Mouse (Mus musculus): Measurements from ENCODE around the gene Mief1. TPM values are rescaled to one million over a fixed set of nuclear protein-coding genes. Genes with fewer than 3 reads are reported as not detected.

Gene Mief1
- 13.5 and 36.4 TPM in 2 replicates for polyA plus RNA-seq (2012; ENCODE audit: insufficient read depth, low replicate concordance)

DNA sequence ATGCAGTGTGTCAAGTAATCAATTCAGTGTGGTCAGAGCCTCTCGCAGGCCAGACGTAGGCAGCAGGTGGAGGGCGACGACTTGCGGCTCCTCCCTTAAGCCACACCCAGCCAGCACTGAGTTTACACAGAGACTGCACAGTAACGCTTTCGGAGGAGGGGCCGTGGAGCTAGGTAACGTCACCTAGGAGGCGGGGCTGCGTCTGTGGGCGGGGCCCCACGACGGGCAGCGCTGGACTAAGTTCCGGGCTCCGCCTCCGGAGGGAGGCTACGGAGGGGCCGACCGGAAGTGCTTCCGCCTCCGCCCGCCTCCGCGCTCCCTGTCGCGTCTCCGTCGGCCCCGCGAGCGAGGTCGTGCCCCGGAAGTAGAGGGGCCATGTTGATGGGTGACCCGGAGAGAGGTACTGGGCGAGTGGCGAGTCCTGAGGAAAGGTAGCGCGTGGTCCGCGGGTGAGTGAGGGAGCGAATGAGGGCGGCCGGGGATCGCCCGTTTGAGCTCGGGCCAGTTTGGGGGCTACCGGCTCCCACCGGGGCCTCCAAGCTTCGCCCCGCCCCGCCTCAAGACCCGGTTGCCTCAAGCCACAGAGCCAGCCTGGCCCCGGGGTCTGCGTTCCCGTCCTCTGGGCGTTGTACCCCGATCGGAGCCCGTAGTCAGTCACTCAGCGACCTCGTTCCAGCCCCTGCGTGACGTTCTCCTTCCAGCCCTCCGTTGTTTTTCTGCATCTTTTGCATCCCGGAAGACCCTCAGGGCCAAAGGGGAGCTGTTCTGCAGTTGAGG lies at the start of gene Mief1:
Gene Mief1 (plus strand): TSS at position 286 of the 777 bp plus-strand sequence.
- peaks cover 38% of the 10 kb centered on the region for H3K36me3 ChIP-seq (replicated peaks; ENCODE audit: low read length)
- no peak for TF ChIP-seq GATA1 (IDR thresholded peaks at IDR 0.05; ENCODE audit: borderline replicate concordance, low read length)
- TF ChIP-seq FLI1 (IDR thresholded peaks at IDR 0.05; ENCODE audit: low read length) = peak; percentile 84
- no peaks in the 10 kb centered on the region for H3K9me3 ChIP-seq
- peaks cover 51% of the 10 kb centered on the region for H3K4me1 ChIP-seq
- peak within 1 kb of the TSS; percentile 98 for H3K4me3 ChIP-seq (replicated peaks)
- no peaks in the 10 kb centered on the region for H3K27me3 ChIP-seq (replicated peaks)

DNA sequence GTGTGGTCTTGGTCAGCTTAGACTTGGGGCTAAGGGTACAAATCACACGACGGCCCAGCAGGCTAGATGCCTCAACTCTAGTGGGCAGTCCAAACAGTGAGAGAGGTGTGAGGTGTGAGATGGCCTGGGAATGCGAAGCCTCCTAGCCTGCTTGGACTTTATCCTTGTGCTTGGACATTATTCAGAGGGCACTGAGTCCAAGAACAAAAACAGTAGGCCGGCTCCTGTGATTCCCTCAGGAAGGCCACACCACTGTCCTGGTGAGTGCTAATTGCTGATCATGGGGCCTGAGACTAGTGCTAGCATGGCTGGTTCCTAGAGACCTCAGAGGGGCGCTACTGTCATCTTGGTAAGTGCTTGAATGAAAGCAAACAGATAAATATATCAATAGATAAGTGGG lies 44.9 kb upstream of the Mief1 start:
- Histone ChIP-seq H3K9me3 (no peaks in the 10 kb centered on the region; the same call in 1 of the 2 replicates), H3K4me1 (no peaks in the 10 kb centered on the region)
- TF ChIP-seq FLI1 (IDR thresholded peaks at IDR 0.05; ENCODE audit: low read length) (no peak), GATA1 (IDR thresholded peaks at IDR 0.05; ENCODE audit: borderline replicate concordance, low read length) (no peak)

GRCm38 (mm10) chr15:80190075-80190474 lies 43.7 kb upstream of the Mief1 start:
- Histone ChIP-seq H3K27me3 (replicated peaks) (peaks cover 76% of the 10 kb centered on the region), H3K9me3 (no peaks in the 10 kb centered on the region), H3K36me3 (replicated peaks; ENCODE audit: low read length) (no peaks in the 10 kb centered on the region), H3K4me3 (replicated peaks) (no peak overlapping the region), H3K4me1 (no peaks in the 10 kb centered on the region)
- TF ChIP-seq FLI1 (IDR thresholded peaks at IDR 0.05; ENCODE audit: low read length) (no peak), GATA1 (IDR thresholded peaks at IDR 0.05; ENCODE audit: borderline replicate concordance, low read length) (no peak)

More for the DNA sequence above, 44.9 kb upstream of the Mief1 start:
- Histone ChIP-seq H3K36me3 (replicated peaks; ENCODE audit: low read length) (no peaks in the 10 kb centered on the region), H3K4me3 (replicated peaks) (no peak overlapping the region), H3K27me3 (replicated peaks) (peaks cover 76% of the 10 kb centered on the region)

- H3K36me3 ChIP-seq (replicated peaks; ENCODE audit: low read length) = no peaks in the 10 kb centered on the region
- no peak overlapping the region for H3K4me3 ChIP-seq (replicated peaks)
- TF ChIP-seq GATA1 (IDR thresholded peaks at IDR 0.05; ENCODE audit: borderline replicate concordance, low read length) (no peak), FLI1 (IDR thresholded peaks at IDR 0.05; ENCODE audit: low read length) (no peak)
- H3K9me3 ChIP-seq = peaks cover 6% of the 10 kb centered on the region
- no peaks in the 10 kb centered on the region for H3K4me1 ChIP-seq
- peaks cover 77% of the 10 kb centered on the region for H3K27me3 ChIP-seq (replicated peaks)
These were observed 42.1 kb upstream of the Mief1 start for GRCm38 (mm10) chr15:80191585-80192245.

GRCm38 (mm10) chr15:80192246-80192585 lies 41.6 kb upstream of the Mief1 start:
- H3K9me3 ChIP-seq = peaks cover 8% of the 10 kb centered on the region

DNA sequence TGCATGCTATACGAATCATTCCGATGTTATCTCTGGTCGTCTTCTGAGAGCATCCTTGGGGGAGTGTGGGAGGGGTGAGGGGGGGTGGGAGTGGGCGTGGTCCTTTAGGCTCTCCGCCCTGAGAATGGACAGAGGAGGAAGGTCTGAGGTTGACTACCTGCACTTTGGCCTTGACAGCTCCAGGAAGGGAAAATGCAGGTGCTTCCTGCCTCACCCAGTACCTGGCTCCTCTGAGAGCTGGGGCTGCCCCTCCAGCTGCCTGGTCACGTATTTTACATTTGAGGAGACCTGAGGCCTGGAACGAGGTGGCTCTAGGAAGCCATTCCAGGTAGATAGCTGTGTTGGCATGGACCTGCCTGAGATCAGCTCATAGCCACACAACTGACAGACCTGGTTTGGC lies 41.0 kb upstream of the Mief1 start:
- Histone ChIP-seq H3K27me3 (replicated peaks) (peaks cover 82% of the 10 kb centered on the region), H3K4me1 (no peaks in the 10 kb centered on the region), H3K9me3 (peaks cover 15% of the 10 kb centered on the region), H3K4me3 (replicated peaks) (no peak overlapping the region), H3K36me3 (replicated peaks; ENCODE audit: low read length) (no peaks in the 10 kb centered on the region)
- TF ChIP-seq FLI1 (IDR thresholded peaks at IDR 0.05; ENCODE audit: low read length) = no peak

More at GRCm38 (mm10) chr15:80192246-80192585, 41.6 kb upstream of the Mief1 start:
- Histone ChIP-seq H3K27me3 (replicated peaks) (peaks cover 78% of the 10 kb centered on the region), H3K4me1 (no peaks in the 10 kb centered on the region), H3K36me3 (replicated peaks; ENCODE audit: low read length) (no peaks in the 10 kb centered on the region), H3K4me3 (replicated peaks) (no peak overlapping the region)
- TF ChIP-seq FLI1 (IDR thresholded peaks at IDR 0.05; ENCODE audit: low read length) (no peak), GATA1 (IDR thresholded peaks at IDR 0.05; ENCODE audit: borderline replicate concordance, low read length) (no peak)

DNA sequence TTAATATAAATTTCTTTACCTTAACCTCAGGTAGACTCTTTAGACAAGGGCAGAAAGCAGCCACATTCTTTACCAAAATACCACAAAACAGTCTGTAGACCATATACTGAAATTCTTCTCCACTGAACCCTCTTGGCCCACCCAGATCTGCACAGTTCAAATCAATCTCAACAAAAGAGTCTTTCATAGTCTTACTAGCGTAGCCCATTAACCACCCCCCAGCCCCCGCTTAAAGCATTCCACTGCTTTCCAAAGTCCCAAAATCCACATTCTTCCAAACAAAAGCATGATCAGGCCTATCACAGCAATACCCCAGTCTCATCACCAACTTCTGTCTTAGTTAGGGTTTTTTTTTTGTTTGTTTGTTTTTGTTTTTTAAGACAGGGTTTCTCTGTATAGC lies 34.3 kb upstream of the Mief1 start:
- Histone ChIP-seq H3K4me3 (replicated peaks) (no peak overlapping the region), H3K4me1 (no peaks in the 10 kb centered on the region), H3K9me3 (peaks cover 28% of the 10 kb centered on the region), H3K36me3 (replicated peaks; ENCODE audit: low read length) (no peaks in the 10 kb centered on the region), H3K27me3 (replicated peaks) (peaks cover 66% of the 10 kb centered on the region)
- no peak for TF ChIP-seq GATA1 (IDR thresholded peaks at IDR 0.05; ENCODE audit: borderline replicate concordance, low read length)
- TF ChIP-seq FLI1 (IDR thresholded peaks at IDR 0.05; ENCODE audit: low read length) = no peak

- TF ChIP-seq GATA1 (IDR thresholded peaks at IDR 0.05; ENCODE audit: borderline replicate concordance, low read length) (no peak), FLI1 (IDR thresholded peaks at IDR 0.05; ENCODE audit: low read length) (no peak)
- no peaks in the 10 kb centered on the region for H3K4me1 ChIP-seq
- H3K4me3 ChIP-seq (replicated peaks) = no peak overlapping the region
- no peaks in the 10 kb centered on the region for H3K36me3 ChIP-seq (replicated peaks; ENCODE audit: low read length)
- H3K27me3 ChIP-seq (replicated peaks) = peaks cover 72% of the 10 kb centered on the region
- peaks cover 19% of the 10 kb centered on the region for H3K9me3 ChIP-seq
These were observed 31.6 kb upstream of the Mief1 start for GRCm38 (mm10) chr15:80202111-80202775.

- TF ChIP-seq GATA1 (IDR thresholded peaks at IDR 0.05; ENCODE audit: borderline replicate concordance, low read length) (no peak), FLI1 (IDR thresholded peaks at IDR 0.05; ENCODE audit: low read length) (no peak)
- Histone ChIP-seq H3K36me3 (replicated peaks; ENCODE audit: low read length) (no peaks in the 10 kb centered on the region), H3K27me3 (replicated peaks) (peaks cover 69% of the 10 kb centered on the region), H3K9me3 (peaks cover 8% of the 10 kb centered on the region), H3K4me1 (no peaks in the 10 kb centered on the region), H3K4me3 (replicated peaks) (no peak overlapping the region)
These were observed 30.4 kb upstream of the Mief1 start for GRCm38 (mm10) chr15:80203406-80203805.
